7 mouse cellular contexts compared by ENCODE assay signal in genomic region chr19:18631644-18632219, GRCm38 (mm10). TPM values are rescaled to one million over a fixed set of nuclear protein-coding genes. Genes with fewer than 3 reads are reported as not detected.
A peak's percentile ranks its signal among the peaks of the same experiment; 100 is the strongest.
DNase-seq lines count a peak whose midpoint lies in the region; ATAC-seq and TF ChIP-seq lines count a peak whose summit lies in the region.

Ostf1 (minus strand) TSS chr19:18631823.
Nmrk1 (plus strand) TSS chr19:18631950.

- H3K36me3 ChIP-seq in embryonic facial prominence, embryonic 10.5 days (replicated peaks) = no peaks in the 10 kb centered on the region
- H3K36me3 ChIP-seq in intestine, postnatal 0 days (ENCODE audit: control insufficient read depth, insufficient read depth) = no peaks in the 10 kb centered on the region
- H3K36me3 ChIP-seq in midbrain, embryonic 12.5 days = no peaks in the 10 kb centered on the region
- peaks cover 2% of the 10 kb centered on the region; the same call in 1 of the 2 replicates for H3K36me3 ChIP-seq in small intestine, adult 2 months (ENCODE audit: control insufficient read depth, insufficient read depth, low read length)

- intact Hi-C loops in left cerebral cortex, postnatal 4 days (cut with DNase I) = no loop called here

- peaks cover 30% of the 10 kb centered on the region for H3K27me3 ChIP-seq in embryonic facial prominence, embryonic 10.5 days (replicated peaks; ENCODE audit: low read depth, poor library complexity, severe bottlenecking)
- H3K27me3 ChIP-seq in intestine, postnatal 0 days (replicated peaks; ENCODE audit: control insufficient read depth, insufficient read depth, low read length) = no peaks in the 10 kb centered on the region
- H3K27me3 ChIP-seq in midbrain, embryonic 12.5 days = peaks cover 12% of the 10 kb centered on the region
- H3K27me3 ChIP-seq in small intestine, adult 2 months (ENCODE audit: control insufficient read depth, insufficient read depth, low read length) = no peaks in the 10 kb centered on the region

- peak; percentile 100 for DNase-seq in adrenal gland, postnatal 10 days
- peak; percentile 96 for DNase-seq in embryonic facial prominence, embryonic 10.5 days (ENCODE audit: low spot score)
- peak; percentile 52 for DNase-seq in gonadal fat pad, adult 2 months (ENCODE audit: low read depth)
- peak; percentile 96 for DNase-seq in left cerebral cortex, postnatal 4 days

- H3K9me3 ChIP-seq in embryonic facial prominence, embryonic 10.5 days = no peaks in the 10 kb centered on the region
- no peaks in the 10 kb centered on the region for H3K9me3 ChIP-seq in intestine, postnatal 0 days (ENCODE audit: control insufficient read depth)
- H3K9me3 ChIP-seq in midbrain, embryonic 12.5 days = no peaks in the 10 kb centered on the region

- peak within 1 kb of the TSS; percentile 93 for H3K9ac ChIP-seq in intestine, postnatal 0 days (ENCODE audit: low read depth, low read length)
- peak within 1 kb of the TSS; percentile 68 for H3K9ac ChIP-seq in midbrain, embryonic 12.5 days (replicated peaks)

- H3K4me1 ChIP-seq in embryonic facial prominence, embryonic 10.5 days = 0 out of 2 replicates have a peak, but pooled peaks cover 15% of the 10 kb centered on the region
- no peaks in the 10 kb centered on the region for H3K4me1 ChIP-seq in intestine, postnatal 0 days (replicated peaks; ENCODE audit: control insufficient read depth, insufficient read depth, low read length)
- H3K4me1 ChIP-seq in midbrain, embryonic 12.5 days = peaks cover 3% of the 10 kb centered on the region; the same call in 1 of the 2 replicates
- H3K4me1 ChIP-seq in small intestine, adult 2 months (ENCODE audit: control insufficient read depth, insufficient read depth, insufficient read length, low read length) = no peaks in the 10 kb centered on the region; the same call in 1 of the 2 replicates

- ATAC-seq in intestine, postnatal 0 days = peak; percentile 99
- ATAC-seq in midbrain, embryonic 12.5 days (ENCODE audit: low FRiP score, low read depth) = peak; percentile 99

- TF ChIP-seq POLR2A in small intestine, adult 2 months (IDR thresholded peaks at IDR 0.05; ENCODE audit: low read depth, low read length) = peak; percentile 87

- WGBS in embryonic facial prominence, embryonic 10.5 days = under 1% methylated on average over 51 of the region's 51 CpGs
- WGBS in intestine, postnatal 0 days = under 1% methylated on average over 50 of the region's 51 CpGs
- under 1% methylated on average over 51 of the region's 51 CpGs for WGBS in midbrain, embryonic 12.5 days
- under 1% methylated on average over 51 of the region's 51 CpGs for WGBS in small intestine, adult 2 months

- peak within 1 kb of the TSS; percentile 82 for H3K4me3 ChIP-seq in embryonic facial prominence, embryonic 10.5 days
- H3K4me3 ChIP-seq in intestine, postnatal 0 days (ENCODE audit: low read depth, low read length) = peak within 1 kb of the TSS; percentile 96
- H3K4me3 ChIP-seq in midbrain, embryonic 12.5 days = peak within 1 kb of the TSS; percentile 68
- H3K4me3 ChIP-seq in small intestine, adult 2 months (ENCODE audit: low read depth, low read length) = peak within 1 kb of the TSS; percentile 83

- H3K27ac ChIP-seq in embryonic facial prominence, embryonic 10.5 days (replicated peaks) = peak within 1 kb of the TSS; percentile 83
- H3K27ac ChIP-seq in intestine, postnatal 0 days (ENCODE audit: low read depth, low read length) = peak within 1 kb of the TSS; percentile 98
- H3K27ac ChIP-seq in midbrain, embryonic 12.5 days (replicated peaks) = peak within 1 kb of the TSS; percentile 69
- H3K27ac ChIP-seq in small intestine, adult 2 months (ENCODE audit: insufficient read depth, low read depth, low read length) = peak within 1 kb of the TSS; percentile 95

- TF ChIP-seq CTCF in intestine, postnatal 0 days (IDR thresholded peaks at IDR 0.05; ENCODE audit: low read depth) = 0 out of 2 replicates have a peak, but pooled peaks have one; percentile 6
- TF ChIP-seq CTCF in small intestine, adult 2 months (IDR thresholded peaks at IDR 0.05; ENCODE audit: extremely low read depth, insufficient read length, insufficient replicate concordance, low read depth, low read length) = no peak

- peak within 1 kb of the TSS; percentile 64 for H3K4me2 ChIP-seq in intestine, postnatal 0 days (replicated peaks; ENCODE audit: low read depth)
- peak within 1 kb of the TSS; percentile 94 for H3K4me2 ChIP-seq in midbrain, embryonic 12.5 days (replicated peaks)

RNA-seq across cellular contexts. Expression of gene Ostf1, which starts in this region (rescaled TPM):
- 10 to 100 TPM; 90.4 to 91.2 TPM for total RNA-seq in adrenal gland, postnatal 10 days (2021)
- 35.0 and 37.0 TPM in 2 replicates for polyA plus RNA-seq in embryonic facial prominence, embryonic 10.5 days (2016; fragmentation: Nextera tagmentation; extraction: Ambion mirVana)
- polyA plus RNA-seq in gonadal fat pad, adult 2 months (2012; rRNA removed) = 53.6 and 58.6 TPM in 2 replicates
- 140 and 143 TPM in 2 replicates for polyA plus RNA-seq in intestine, postnatal 0 days (2015; fragmentation: Nextera tagmentation; extraction: Ambion mirVana)
- total RNA-seq in left cerebral cortex, postnatal 4 days (2021) = 10 to 100 TPM; 19.3 to 21.1 TPM
- 40.0 and 43.5 TPM in 2 replicates for polyA plus RNA-seq in midbrain, embryonic 12.5 days (2016; fragmentation: Nextera tagmentation; extraction: Ambion mirVana)
- polyA plus RNA-seq in small intestine, adult 2 months (2012; rRNA removed) = 27.2 and 52.6 TPM in 2 replicates

RNA-seq across cellular contexts. Expression of gene Nmrk1, which starts in this region (rescaled TPM):
- 10 to 100 TPM; 11.4 to 12.6 TPM for total RNA-seq in adrenal gland, postnatal 10 days (2021)
- 8.1 and 8.7 TPM in 2 replicates for polyA plus RNA-seq in embryonic facial prominence, embryonic 10.5 days (2016; fragmentation: Nextera tagmentation; extraction: Ambion mirVana)
- 13.7 and 18.3 TPM in 2 replicates for polyA plus RNA-seq in gonadal fat pad, adult 2 months (2012; rRNA removed)
- polyA plus RNA-seq in intestine, postnatal 0 days (2015; fragmentation: Nextera tagmentation; extraction: Ambion mirVana) = 4.7 and 6.2 TPM in 2 replicates
- 1 to 10 TPM; 3.2 to 5.1 TPM for total RNA-seq in left cerebral cortex, postnatal 4 days (2021)
- 5.2 and 6.1 TPM in 2 replicates for polyA plus RNA-seq in midbrain, embryonic 12.5 days (2016; fragmentation: Nextera tagmentation; extraction: Ambion mirVana)
- 2.3 TPM in 2 replicates for polyA plus RNA-seq in small intestine, adult 2 months (2012; rRNA removed)

Comparison
In these comparisons a context has a peak if more than half of its experiments do, and no peak if none do; other contexts are left out.
1. Peak in every context shown above with its lines: DNase-seq, ATAC-seq, H3K4me3 ChIP-seq and H3K27ac ChIP-seq.
2. RNA of gene Ostf1 (total RNA-seq): 90.4 to 91.2 TPM in adrenal gland, postnatal 10 days; 19.3 to 21.1 TPM in left cerebral cortex, postnatal 4 days; every median in the first group is over 4 times any median in the second.